Mouse (Mus musculus): ENCODE measurements around the gene Rcn1. TPM values are rescaled to one million over a fixed set of nuclear protein-coding genes. Genes with fewer than 3 reads are reported as not detected.

The Rcn1 gene
- polyA plus RNA-seq (2015; fragmentation: Nextera tagmentation; extraction: Ambion mirVana) = 70.0 and 70.8 TPM in 2 replicates

GRCm38 (mm10) chr2:105399085-105399891, at the start of gene Rcn1:
Gene Rcn1, minus strand, starts transcription at chr2:105399319.
- WGBS = 2% methylated on average over 52 of the region's 57 CpGs
- Histone ChIP-seq H3K9me3 (no peaks in the 10 kb centered on the region), H3K9ac (peak within 1 kb of the TSS; percentile 68), H3K27ac (replicated peaks) (peak within 1 kb of the TSS; percentile 79), H3K36me3 (no peaks in the 10 kb centered on the region), H3K4me1 (replicated peaks) (peaks cover 22% of the 10 kb centered on the region), H3K27me3 (peaks cover 9% of the 10 kb centered on the region; the same call in 1 of the 2 replicates), H3K4me3 (peak within 1 kb of the TSS; percentile 53), H3K4me2 (peak within 1 kb of the TSS; percentile 96)
- ATAC-seq (ENCODE audit: low FRiP score, low read depth) = peak; percentile 92

- Histone ChIP-seq H3K4me2 (no peak overlapping the region), H3K4me1 (replicated peaks) (0 out of 2 replicates have a peak, but pooled peaks cover 6% of the 10 kb centered on the region), H3K9ac (no peak overlapping the region), H3K27ac (replicated peaks) (no peak overlapping the region), H3K36me3 (no peaks in the 10 kb centered on the region), H3K9me3 (no peaks in the 10 kb centered on the region), H3K4me3 (no peak overlapping the region), H3K27me3 (0 out of 2 replicates have a peak, but pooled peaks cover 5% of the 10 kb centered on the region)
- WGBS = 46% methylated on average over 3 of the region's 3 CpGs
- no peak for ATAC-seq (ENCODE audit: low FRiP score, low read depth)
Observed at GRCm38 (mm10) chr2:105444072-105444471, 45.0 kb upstream of the Rcn1 start.

- WGBS = 80% methylated on average over 4 of the region's 4 CpGs
- no peak overlapping the region for H3K9ac ChIP-seq
- no peaks in the 10 kb centered on the region for H3K9me3 ChIP-seq
- H3K4me2 ChIP-seq = no peak overlapping the region
- no peaks in the 10 kb centered on the region for H3K4me1 ChIP-seq (replicated peaks)
- no peaks in the 10 kb centered on the region for H3K36me3 ChIP-seq
- H3K27me3 ChIP-seq = peaks cover 5% of the 10 kb centered on the region
- H3K4me3 ChIP-seq = no peak overlapping the region
- H3K27ac ChIP-seq (replicated peaks) = no peak overlapping the region
- no peak for ATAC-seq (ENCODE audit: low FRiP score, low read depth)
Observed at GRCm38 (mm10) chr2:105439022-105439421, 39.9 kb upstream of the Rcn1 start.

- no peaks in the 10 kb centered on the region for H3K4me1 ChIP-seq (replicated peaks)
- WGBS = 94% methylated on average over 2 of the region's 2 CpGs
- H3K27me3 ChIP-seq = peaks cover 8% of the 10 kb centered on the region
- no peak overlapping the region for H3K4me2 ChIP-seq
- no peak overlapping the region for H3K9ac ChIP-seq
- no peaks in the 10 kb centered on the region for H3K36me3 ChIP-seq
- no peak for ATAC-seq (ENCODE audit: low FRiP score, low read depth)
- H3K27ac ChIP-seq (replicated peaks) = no peak overlapping the region
- H3K9me3 ChIP-seq = no peaks in the 10 kb centered on the region
- H3K4me3 ChIP-seq = no peak overlapping the region
Observed at GRCm38 (mm10) chr2:105438525-105438924, 39.4 kb upstream of the Rcn1 start.

GRCm38 (mm10) chr2:105432927-105433326, 33.8 kb upstream of the Rcn1 start:
- Histone ChIP-seq H3K4me3 (no peak overlapping the region), H3K27ac (replicated peaks) (no peak overlapping the region), H3K4me1 (replicated peaks) (no peaks in the 10 kb centered on the region), H3K27me3 (peaks cover 16% of the 10 kb centered on the region), H3K9me3 (no peaks in the 10 kb centered on the region), H3K9ac (no peak overlapping the region), H3K4me2 (peak overlapping the region; percentile 28), H3K36me3 (no peaks in the 10 kb centered on the region)
- WGBS = 17% methylated on average over 10 of the region's 10 CpGs
- no peak; the same call in 1 of the 2 replicates for ATAC-seq (ENCODE audit: low FRiP score, low read depth)

GRCm38 (mm10) chr2:105430373-105430772, 31.3 kb upstream of the Rcn1 start:
- H3K27me3 ChIP-seq = peaks cover 24% of the 10 kb centered on the region
- no peak overlapping the region for H3K9ac ChIP-seq
- H3K4me2 ChIP-seq = no peak overlapping the region
- H3K4me1 ChIP-seq (replicated peaks) = no peaks in the 10 kb centered on the region
- H3K4me3 ChIP-seq = no peak overlapping the region
- WGBS = 79% methylated on average over 5 of the region's 5 CpGs
- H3K36me3 ChIP-seq = no peaks in the 10 kb centered on the region
- ATAC-seq (ENCODE audit: low FRiP score, low read depth) = no peak
- no peaks in the 10 kb centered on the region for H3K9me3 ChIP-seq
- H3K27ac ChIP-seq (replicated peaks) = no peak overlapping the region

- no peak for ATAC-seq (ENCODE audit: low FRiP score, low read depth)
- 89% methylated on average over 6 of the region's 6 CpGs for WGBS
- H3K9ac ChIP-seq = no peak overlapping the region
- H3K4me1 ChIP-seq (replicated peaks) = no peaks in the 10 kb centered on the region
- peaks cover 24% of the 10 kb centered on the region for H3K27me3 ChIP-seq
- no peaks in the 10 kb centered on the region for H3K36me3 ChIP-seq
- no peak overlapping the region for H3K27ac ChIP-seq (replicated peaks)
- no peak overlapping the region for H3K4me2 ChIP-seq
- H3K9me3 ChIP-seq = no peaks in the 10 kb centered on the region
- H3K4me3 ChIP-seq = no peak overlapping the region
Observed at GRCm38 (mm10) chr2:105429899-105430298, 30.8 kb upstream of the Rcn1 start.

- Histone ChIP-seq H3K9me3 (no peaks in the 10 kb centered on the region), H3K4me1 (replicated peaks) (no peaks in the 10 kb centered on the region), H3K4me3 (no peak overlapping the region), H3K36me3 (no peaks in the 10 kb centered on the region), H3K27me3 (peaks cover 19% of the 10 kb centered on the region; the same call in 1 of the 2 replicates), H3K4me2 (no peak overlapping the region), H3K9ac (no peak overlapping the region), H3K27ac (replicated peaks) (no peak overlapping the region)
- WGBS = 20% methylated on average over 6 of the region's 6 CpGs
- no peak for ATAC-seq (ENCODE audit: low FRiP score, low read depth)
Observed at GRCm38 (mm10) chr2:105428467-105428866, 29.3 kb upstream of the Rcn1 start.

GRCm38 (mm10) chr2:105428029-105428428, 28.9 kb upstream of the Rcn1 start:
- no peak overlapping the region for H3K4me3 ChIP-seq
- 4% methylated on average over 12 of the region's 12 CpGs for WGBS
- no peak overlapping the region for H3K4me2 ChIP-seq
- no peaks in the 10 kb centered on the region for H3K9me3 ChIP-seq
- H3K9ac ChIP-seq = no peak overlapping the region
- H3K36me3 ChIP-seq = no peaks in the 10 kb centered on the region
- no peak overlapping the region for H3K27ac ChIP-seq (replicated peaks)
- 0 out of 2 replicates have a peak, but pooled peaks have one; percentile 40 for ATAC-seq (ENCODE audit: low FRiP score, low read depth)
- H3K4me1 ChIP-seq (replicated peaks) = no peaks in the 10 kb centered on the region
- peaks cover 19% of the 10 kb centered on the region; the same call in 1 of the 2 replicates for H3K27me3 ChIP-seq

- no peaks in the 10 kb centered on the region for H3K9me3 ChIP-seq
- H3K36me3 ChIP-seq = no peaks in the 10 kb centered on the region
- H3K9ac ChIP-seq = no peak overlapping the region
- H3K4me1 ChIP-seq (replicated peaks) = no peaks in the 10 kb centered on the region
- no peak overlapping the region for H3K4me3 ChIP-seq
- H3K27me3 ChIP-seq = peaks cover 16% of the 10 kb centered on the region; the same call in 1 of the 2 replicates
- H3K4me2 ChIP-seq = no peak overlapping the region
- WGBS = 81% methylated on average over 8 of the region's 8 CpGs
- ATAC-seq (ENCODE audit: low FRiP score, low read depth) = no peak
- H3K27ac ChIP-seq (replicated peaks) = no peak overlapping the region
Observed at GRCm38 (mm10) chr2:105427447-105427846, 28.3 kb upstream of the Rcn1 start.

- H3K27ac ChIP-seq (replicated peaks) = no peak overlapping the region
- H3K36me3 ChIP-seq = no peaks in the 10 kb centered on the region
- 88% methylated on average over 12 of the region's 12 CpGs for WGBS
- no peak overlapping the region for H3K4me2 ChIP-seq
- H3K27me3 ChIP-seq = no peaks in the 10 kb centered on the region
- no peaks in the 10 kb centered on the region for H3K9me3 ChIP-seq
- no peak overlapping the region for H3K4me3 ChIP-seq
- H3K9ac ChIP-seq = no peak overlapping the region
- H3K4me1 ChIP-seq (replicated peaks) = peaks cover 22% of the 10 kb centered on the region
- ATAC-seq (ENCODE audit: low FRiP score, low read depth) = no peak
Observed at GRCm38 (mm10) chr2:105418629-105419227, 19.6 kb upstream of the Rcn1 start.

GRCm38 (mm10) chr2:105417663-105418062, 18.5 kb upstream of the Rcn1 start:
- peaks cover 22% of the 10 kb centered on the region for H3K4me1 ChIP-seq (replicated peaks)
- no peak overlapping the region for H3K9ac ChIP-seq
- WGBS = 82% methylated on average over 5 of the region's 5 CpGs
- H3K9me3 ChIP-seq = no peaks in the 10 kb centered on the region
- ATAC-seq (ENCODE audit: low FRiP score, low read depth) = no peak
- H3K4me3 ChIP-seq = no peak overlapping the region
- H3K4me2 ChIP-seq = no peak overlapping the region
- H3K36me3 ChIP-seq = no peaks in the 10 kb centered on the region
- no peaks in the 10 kb centered on the region for H3K27me3 ChIP-seq
- H3K27ac ChIP-seq (replicated peaks) = no peak overlapping the region

Measured in hindbrain, embryonic 15.5 days (tissue).